Mouse (Mus musculus) fat pad, adult 2 months (tissue): ENCODE data around the gene Hlcs.

Experiments
- DNase-seq: peaks from one replicate; pipeline ENCODE4 v3.0.0-alpha.2; 2011; ENCODE audit warnings: low read depth, low spot score; ENCODE audit errors: extremely low read depth

Hlcs gene

DNA sequence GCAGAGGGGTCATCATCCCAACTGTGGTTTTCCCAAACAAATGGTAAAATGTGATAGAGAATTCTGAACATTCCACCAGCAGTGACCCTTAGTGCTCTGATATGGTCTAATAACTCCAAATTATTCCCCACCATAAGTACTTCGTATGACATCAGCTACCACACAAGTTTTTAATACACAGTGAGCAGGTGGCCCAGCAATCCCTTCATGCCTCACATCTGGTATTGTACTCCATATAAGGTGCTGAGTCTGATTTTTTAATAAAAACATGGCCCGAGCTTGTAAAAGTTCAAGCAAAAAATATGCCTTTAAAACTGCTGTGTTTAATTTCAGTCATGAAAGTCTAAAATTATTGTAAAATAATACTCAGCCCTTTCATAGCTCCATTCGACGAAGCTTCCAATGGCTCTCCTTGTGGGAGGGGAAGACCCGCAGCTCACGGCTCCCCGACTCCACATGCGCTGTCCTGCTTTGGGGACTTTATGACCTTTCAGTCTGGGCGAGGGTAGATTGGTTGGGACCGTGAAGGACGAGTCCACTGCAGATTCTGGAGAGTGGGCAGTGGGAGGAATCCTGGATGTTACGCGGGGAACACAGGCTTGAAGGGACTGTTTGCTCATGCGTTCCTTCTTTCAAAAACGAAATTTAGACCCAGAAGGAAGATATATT lies 102.5 kb downstream of the Hlcs start:
- no peak for DNase-seq

DNA sequence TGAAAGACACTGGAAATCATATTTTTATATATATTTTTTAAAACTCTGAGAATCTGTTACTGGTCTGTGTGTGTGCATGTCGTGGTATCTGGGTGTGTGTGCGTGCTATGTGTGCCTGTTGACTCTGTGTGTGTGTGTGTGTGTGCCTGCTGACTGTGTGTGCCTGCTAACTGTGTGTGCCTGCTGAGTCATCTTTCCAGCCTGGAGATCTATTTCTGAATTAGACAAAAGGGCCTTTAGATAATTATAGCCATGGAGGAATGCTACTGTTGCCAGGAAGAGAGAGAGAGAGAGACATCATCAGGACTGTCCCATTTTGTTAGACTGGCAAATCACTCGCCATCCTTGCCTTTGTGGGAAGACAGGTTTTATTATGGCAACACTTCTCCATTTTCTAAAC lies 103.7 kb downstream of the Hlcs start:
- DNase-seq, result no peak

DNA sequence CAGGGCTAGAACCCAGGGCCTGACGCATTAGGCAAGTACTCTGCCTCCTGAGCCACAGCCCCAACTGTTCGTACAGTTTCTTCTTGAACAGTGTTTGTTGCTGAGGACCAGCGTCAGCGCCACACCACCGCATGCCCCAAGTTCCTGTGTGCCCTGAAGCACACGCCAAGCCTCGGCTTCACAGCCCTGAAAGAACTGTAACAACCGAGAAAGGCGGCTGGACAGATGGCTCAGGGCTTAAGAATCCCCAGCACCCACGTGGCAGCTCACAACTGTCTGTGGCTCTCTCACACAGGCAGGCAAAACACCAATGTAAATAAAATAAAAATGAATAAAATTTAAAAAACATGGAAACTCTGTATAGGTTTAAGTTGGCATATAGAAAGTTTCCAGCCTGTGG lies 104.5 kb downstream of the Hlcs start:
- no peak for DNase-seq

- no peak for DNase-seq
Measured at GRCm38 (mm10) chr16:94208152-94208551, 105.2 kb downstream of the Hlcs start.

DNA sequence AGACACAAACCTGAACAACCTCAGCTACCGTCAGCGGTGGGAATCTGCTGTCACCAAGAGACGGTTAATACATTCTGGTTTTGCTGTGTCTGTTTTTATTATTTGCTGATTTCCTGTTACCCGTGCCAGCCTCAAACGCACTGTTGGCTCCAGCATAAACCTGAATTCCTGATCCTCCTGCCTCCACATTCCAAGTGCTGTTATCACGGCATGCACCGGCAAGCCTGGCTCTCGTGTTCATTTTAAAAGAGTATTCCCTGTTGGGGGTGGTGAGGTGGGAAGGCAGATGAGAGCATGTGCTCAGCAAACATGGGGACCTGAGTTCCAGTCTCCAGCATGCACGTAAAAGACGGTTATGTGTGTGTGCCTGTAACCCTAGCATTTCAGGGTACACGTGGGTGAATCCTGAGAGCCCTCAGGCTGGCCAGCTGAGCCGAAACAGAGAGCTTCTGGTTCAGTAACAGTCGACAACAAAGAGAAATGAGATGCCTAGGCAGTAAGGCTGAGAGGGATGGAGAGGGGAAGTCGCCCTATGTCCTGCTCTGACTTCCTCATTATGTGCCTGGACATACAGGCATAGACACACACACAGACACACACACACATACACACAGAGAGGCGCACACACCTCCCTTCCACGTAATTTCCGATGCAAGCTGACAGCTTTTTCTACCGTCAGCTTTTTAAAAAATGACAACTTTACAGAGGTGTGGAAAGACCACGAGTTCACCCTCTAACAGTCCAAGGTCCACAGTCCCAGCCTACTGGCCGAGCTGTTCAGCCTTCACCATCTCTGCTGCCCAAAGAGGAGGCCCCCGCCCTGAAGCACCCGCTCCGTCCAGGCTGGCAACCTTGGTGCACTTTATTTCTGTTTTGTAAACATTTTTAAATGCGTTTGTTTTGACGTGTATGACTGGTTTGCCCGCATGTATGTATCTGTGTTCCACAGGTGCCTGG lies 107.6 kb downstream of the Hlcs start:
- no peak for DNase-seq

- no peak for DNase-seq
Measured at GRCm38 (mm10) chr16:94201387-94201786, 112.0 kb downstream of the Hlcs start.

DNA sequence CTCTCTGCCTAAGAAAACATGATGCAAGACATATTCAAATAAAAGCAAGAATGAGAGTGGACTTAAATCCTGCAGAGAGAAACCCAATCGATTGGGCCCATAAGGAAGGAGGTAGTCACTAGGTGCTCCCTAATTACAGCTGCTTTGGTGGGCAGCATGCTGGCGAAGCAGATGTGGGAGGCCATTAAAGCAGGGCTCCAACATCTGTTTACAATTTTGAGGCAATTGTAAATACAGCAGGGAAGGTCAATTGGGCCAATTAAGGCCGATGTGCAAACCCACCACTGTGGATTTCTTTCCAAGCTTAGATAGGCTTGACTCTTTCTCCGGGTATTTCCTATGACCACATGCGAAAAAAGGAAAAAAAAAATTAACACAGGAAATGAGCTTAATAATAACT lies 117.5 kb downstream of the Hlcs start:
- no peak for DNase-seq

DNA sequence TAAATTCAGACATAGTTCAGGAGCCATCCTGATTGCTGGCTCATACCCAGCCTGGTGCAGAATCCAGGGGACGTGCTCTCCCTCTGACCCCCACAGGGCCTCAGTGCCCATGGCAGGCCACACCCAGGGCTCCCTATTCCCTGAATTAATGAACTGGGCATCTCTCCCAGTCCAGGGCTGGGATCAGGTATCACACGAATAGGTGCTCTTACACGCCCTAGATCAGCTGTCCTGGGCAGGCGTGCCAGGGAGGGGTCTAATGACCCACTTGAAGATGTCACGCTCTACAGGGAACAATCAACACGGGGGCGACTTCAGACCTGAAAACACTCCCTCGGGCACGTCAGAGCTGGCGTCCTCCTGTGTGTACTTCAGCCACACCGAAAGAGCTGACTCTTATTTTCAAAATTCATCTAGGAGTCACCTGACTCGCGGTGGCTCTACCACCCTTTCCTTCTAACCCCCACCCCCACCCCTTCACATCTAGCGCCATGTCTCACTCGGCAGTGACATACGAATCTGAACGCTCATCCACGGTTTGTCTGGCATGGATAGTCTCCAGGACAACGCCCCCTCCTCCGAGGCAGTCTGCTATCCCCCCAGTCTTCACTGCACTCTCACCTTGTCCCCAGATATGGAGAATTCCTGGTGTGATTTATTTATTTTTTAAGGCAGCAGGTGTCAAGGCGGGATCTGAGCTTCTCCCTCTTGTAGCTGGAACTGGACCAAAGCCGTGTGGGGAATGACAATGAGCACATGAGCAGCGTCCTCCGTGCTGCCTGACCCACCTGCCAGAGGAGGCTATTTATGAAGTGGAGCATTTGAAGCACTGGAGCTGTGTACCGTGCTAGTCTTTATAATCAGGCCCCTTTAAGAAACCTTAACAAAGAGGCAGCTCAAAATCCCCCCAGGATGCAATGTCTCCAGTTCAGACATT lies 121.7 kb downstream of the Hlcs start:
- peak; percentile 16 for DNase-seq

DNA sequence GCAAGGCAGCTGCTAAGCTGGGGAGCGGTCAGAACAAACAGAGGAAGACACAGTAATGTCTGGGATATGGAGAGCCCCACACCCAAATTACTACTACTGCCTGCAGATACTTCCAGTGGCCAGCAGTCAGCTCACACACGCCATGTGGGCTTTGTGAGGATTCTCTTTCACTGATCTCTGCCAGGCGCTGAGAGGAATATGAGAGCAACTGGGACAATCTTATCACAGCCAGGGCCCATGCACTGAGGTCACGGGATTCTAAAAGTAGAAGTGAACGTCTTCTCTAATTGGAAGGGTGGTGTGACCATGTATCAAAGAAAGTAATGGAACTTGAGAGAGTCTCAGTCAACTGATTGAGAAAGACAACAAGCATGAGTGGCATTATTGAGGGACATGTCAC lies 123.1 kb downstream of the Hlcs start:
- DNase-seq, result no peak

- DNase-seq, result no peak
Measured at GRCm38 (mm10) chr16:94186526-94186925, 126.8 kb downstream of the Hlcs start.

GRCm38 (mm10) chr16:94185430-94185829 lies 127.9 kb downstream of the Hlcs start:
- DNase-seq, result no peak

DNA sequence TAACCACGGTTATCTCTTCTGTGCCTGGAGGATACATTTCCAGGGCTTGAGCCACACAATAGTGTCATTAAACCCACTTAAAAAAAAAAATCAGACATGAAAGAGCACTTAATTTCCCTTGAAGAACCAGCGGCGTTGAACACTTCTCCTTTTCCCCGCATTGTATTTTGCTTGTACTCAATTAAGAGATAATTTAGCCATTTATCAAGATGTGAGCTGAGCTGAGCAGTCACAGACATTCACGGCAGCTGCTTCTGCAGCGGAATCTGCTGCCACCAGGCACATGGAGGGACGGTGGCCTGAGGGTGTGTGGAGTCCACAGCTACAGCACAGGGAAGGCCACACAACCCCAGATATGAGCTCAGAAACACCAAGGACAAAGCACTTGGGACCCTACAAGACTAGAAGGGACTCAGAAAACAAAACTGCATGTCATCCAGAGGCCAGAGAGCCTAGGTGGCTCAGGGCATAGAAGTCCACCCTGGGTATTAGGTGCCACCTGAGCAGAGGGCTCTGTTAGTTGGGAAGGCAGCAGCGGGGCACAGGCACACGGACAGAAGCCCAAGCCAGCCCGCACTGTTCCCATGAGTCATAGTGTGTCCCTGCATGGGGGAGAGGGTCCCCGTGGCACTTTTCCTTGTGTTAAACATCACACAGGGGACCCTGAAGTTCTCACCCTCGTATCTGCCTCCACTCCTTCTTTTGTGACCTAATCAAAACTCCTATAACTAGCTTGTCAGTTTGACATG lies 133.1 kb downstream of the Hlcs start:
- no peak for DNase-seq

- no peak for DNase-seq
Measured at GRCm38 (mm10) chr16:94179341-94180121, 133.8 kb downstream of the Hlcs start.

GRCm38 (mm10) chr16:94178441-94179220 lies 134.7 kb downstream of the Hlcs start:
- DNase-seq, result no peak

DNA sequence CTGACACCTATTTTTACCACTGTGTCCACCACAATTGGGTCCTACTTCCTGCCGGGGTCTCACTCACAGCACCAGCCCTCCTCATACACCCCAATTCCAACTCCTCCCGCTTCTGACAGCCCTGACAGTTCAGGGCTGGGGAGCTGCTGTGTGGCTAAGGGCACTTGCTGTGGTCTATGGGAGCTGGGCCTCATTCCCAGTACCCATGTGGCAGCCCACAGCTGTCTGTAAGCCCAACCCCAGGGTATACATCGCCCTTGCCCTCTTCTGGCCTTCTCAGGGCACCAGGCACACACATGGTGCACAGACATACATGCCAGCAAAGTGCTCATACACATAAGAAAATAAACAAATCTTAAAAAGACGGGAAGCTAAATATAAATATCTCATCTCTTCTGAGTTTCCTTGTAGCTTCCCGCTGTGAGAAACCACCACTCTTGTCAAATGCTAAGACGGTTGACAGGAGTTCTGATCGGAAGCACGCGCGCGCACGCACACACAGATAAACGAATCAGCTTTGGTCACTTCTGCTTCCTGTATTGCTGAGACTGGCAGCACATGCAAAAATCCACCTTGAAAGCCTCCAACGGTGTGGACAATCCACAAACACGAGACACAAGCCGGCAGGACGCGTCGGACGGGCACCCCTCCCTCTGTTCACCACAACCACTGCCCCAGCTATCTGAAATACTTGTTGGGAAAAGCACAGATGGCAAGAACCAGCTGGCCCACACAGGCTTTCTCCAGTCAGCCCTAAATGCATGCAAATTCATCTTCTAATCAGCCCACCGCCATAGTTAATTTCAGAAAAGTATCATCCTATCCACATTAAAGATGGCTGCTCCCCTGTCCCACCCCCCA lies 136.1 kb downstream of the Hlcs start:
- no peak for DNase-seq

DNA sequence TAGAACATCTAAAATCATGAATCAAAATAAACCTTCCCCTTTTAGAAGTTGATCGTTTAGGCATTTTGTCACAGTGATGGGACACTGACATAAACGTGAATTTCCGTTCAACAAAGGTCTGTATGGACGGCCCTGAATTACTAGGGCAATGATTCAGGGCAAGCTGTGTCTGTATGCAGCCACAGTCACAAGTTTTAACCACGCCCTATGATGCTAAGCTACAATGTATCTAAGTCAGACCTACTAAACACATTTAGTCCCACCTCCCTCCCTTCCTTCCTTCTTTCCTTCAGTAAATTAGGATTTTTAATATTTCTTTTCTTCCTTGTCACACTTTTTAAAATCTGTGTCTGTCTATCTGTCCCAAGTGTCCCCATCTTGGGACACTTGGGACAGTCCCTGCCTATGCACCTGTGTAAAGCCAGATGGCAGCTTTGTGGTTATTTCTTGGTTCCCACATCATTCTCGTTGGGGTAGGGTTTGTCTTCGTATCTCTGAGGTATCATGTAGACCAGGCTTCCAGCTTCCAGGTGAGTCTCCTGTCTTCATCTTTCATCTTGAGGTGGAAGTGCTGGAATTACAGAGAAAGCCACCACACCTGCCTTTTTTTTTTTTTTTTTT lies 137.9 kb downstream of the Hlcs start:
- no peak for DNase-seq

DNA sequence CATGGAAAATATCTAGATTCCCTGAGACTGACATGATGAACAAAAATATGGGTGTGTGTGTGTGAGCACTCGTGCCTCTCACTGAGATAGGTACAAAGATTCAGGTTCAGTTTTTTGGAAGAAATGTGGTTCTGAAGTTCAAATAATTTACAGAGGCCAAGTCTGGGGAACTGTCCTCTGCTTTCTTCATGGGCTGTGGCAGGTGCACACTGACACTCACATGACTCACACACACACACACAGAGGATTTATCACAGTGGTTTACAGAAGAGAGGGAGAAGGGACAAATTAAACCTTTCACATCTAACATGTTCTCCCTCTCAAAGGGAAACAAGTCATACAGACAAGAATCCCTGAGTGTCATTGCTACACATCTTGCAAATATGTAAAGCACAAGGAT lies 140.0 kb downstream of the Hlcs start:
- no peak for DNase-seq

- no peak for DNase-seq
Measured at GRCm38 (mm10) chr16:94170218-94170617, 143.2 kb downstream of the Hlcs start.
